Mouse (Mus musculus): ENCODE results near the gene Kcnq4.
A peak's percentile ranks its signal among the peaks of the same experiment; 100 is the strongest.

Gene Kcnq4

GRCm38 (mm10) chr4:120725516-120726090 lies 22.8 kb downstream of the Kcnq4 start:
- peak; percentile 31 for DNase-seq (ENCODE audit: low spot score)

DNA sequence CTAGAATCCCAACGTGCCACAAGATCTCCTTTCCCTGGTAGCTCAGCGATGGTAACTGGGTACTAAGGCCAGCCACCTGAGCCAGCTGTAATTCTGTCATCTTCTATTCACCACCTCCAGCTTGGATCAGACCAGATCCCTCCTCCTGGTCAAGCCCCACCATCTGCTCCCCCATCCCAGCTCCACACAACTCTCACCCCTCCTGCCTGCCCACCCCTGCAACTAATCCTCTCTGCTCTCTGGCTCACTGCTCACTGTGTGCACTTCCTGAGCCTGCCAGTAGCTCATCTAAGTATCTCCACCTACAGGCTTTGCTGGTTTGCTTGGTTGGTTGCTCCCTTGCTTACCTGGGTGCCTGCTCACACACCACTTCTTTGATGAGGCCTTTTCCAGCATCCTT lies 26.8 kb downstream of the Kcnq4 start:
- no peak for DNase-seq (ENCODE audit: low spot score)

GRCm38 (mm10) chr4:120719152-120719551 lies 29.3 kb downstream of the Kcnq4 start:
- no peak for DNase-seq (ENCODE audit: low spot score)

GRCm38 (mm10) chr4:120717591-120717990 lies 30.8 kb downstream of the Kcnq4 start:
- DNase-seq (ENCODE audit: low spot score): no peak

GRCm38 (mm10) chr4:120716765-120717164 lies 31.6 kb downstream of the Kcnq4 start:
- no peak for DNase-seq (ENCODE audit: low spot score)

DNA sequence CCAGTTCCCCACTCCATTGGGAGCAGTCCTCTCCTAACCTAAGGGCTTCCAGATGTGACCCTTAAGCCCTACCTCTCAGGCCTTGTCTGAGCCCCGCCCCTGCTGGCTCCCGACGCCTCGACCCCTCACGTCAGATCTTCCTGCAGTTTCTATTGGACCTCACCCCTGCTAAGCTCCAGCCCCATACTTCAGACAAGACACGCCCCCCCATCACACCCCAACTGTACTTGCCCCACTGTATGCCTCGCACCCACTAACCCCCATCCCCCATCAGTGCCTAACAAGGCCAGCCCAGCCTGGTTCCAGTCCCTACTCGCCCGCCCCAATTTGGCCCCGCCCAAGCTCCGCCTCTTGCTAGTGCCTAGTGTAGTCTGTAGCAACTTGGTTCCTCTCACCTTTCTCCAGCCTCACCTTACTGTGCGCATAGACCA lies 32.3 kb downstream of the Kcnq4 start:
- peak; percentile 60 for DNase-seq (ENCODE audit: low spot score)

DNA sequence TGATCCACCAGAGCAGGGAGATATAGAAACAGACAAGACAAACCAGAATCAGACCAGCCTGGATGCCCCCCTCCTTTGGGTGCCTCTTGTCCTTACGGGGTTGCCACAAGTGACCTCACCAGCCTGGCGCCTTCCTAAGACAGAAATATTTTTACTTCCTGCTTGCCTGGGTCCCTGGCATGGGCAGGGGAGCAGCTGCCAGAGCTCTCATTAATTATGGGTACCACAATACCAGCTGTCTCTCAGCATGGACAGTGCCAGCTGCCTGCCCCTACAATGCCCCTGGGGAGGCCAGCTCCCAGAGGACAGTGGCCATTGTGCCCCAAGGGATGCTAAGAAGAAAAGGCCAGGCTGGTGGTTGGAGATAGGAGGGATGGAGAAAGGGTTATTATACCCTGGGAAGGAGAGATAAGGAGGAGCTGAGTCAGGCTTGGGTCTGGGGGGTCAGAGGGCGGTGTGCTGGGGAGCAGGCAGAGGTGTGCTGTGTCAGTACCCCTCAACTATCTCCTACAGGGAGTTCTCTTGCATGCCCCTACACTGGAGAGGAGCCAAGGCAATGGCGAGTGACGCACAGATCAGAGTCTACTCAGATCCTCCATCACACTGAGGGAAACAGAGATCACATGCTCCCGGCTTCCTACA lies 34.4 kb downstream of the Kcnq4 start:
- DNase-seq (ENCODE audit: low spot score): no peak

DNA sequence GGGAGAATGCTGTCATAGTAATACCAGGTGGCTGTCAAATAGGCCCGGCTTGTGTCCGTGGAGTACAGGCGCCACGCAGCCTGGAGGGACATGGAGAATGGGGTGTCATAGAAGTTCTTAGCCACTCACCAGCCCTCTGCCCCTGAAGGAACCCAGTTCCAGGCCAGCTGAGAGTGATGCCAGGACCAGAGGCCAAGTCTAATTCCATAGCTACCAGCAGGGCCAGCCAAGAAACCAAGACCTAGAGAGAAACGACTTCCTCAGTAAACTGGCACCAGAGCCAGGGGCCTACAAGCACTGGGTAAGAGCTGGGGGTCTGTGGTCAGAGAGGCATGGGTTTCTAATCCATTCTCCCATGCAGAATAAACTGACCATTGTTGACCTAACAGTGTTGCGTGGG lies 35.4 kb downstream of the Kcnq4 start:
- DNase-seq (ENCODE audit: low spot score): no peak

DNA sequence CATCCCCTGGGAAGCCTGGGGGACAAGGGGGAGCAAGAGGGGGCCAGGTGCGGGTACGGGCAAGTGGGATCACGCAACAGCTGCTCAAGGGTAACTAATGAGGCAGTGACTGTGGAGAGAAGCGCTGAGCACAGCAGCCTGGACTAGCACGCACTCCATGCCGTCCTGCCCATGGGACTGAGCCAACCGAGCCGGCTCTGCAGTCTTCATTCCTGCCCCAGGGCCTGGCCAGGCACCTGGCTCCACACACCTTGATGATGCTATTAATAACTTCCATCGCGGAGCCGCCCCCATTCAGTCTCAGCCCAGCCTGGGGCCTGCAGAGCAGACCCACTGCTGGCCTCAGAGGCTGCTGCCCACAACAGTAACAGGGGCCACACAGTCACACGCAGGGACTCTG lies 36.2 kb downstream of the Kcnq4 start:
- no peak for DNase-seq (ENCODE audit: low spot score)

- no peak for DNase-seq (ENCODE audit: low spot score)
Measured at GRCm38 (mm10) chr4:120702511-120702910, 45.9 kb downstream of the Kcnq4 start.

- no peak for DNase-seq (ENCODE audit: low spot score)
Measured at GRCm38 (mm10) chr4:120702056-120702455, 46.4 kb downstream of the Kcnq4 start.

- DNase-seq (ENCODE audit: low spot score): no peak
Measured at GRCm38 (mm10) chr4:120701180-120701579, 47.2 kb downstream of the Kcnq4 start.

DNA sequence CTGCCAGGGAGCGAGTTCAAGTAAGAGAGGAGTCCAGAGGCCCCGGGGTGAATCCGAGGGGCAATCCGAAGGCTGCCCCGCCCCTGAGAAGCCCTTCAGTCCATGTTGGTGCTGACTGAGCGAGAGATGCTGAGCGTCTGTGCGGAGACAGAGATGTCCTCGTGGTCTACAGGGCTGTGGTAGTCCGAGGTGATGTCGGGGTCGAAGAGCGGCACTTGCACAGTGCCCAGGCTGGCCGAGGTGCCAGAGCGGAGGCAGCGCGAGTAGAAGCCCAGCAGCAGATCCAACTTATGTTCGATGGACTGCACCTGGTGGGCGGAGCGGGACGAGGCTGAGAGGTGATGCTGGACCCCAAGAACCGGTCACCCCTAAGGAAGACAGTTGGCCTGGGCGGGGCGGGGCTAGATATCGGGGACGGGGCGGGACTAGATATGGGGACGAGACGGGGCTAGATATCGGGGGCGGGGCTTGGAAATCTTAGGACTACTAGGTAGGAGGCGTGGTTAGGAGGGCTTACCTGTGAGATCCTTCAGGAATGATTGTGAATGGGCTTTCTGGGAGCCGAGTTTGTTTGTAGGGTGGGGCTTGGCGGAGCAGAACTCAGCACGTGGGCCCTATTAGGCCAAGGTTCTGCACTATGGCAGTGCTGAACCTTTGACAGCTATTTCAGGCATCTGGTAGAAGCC lies 50.5 kb downstream of the Kcnq4 start:
- no peak for DNase-seq (ENCODE audit: low spot score)

GRCm38 (mm10) chr4:120697353-120697752 lies 51.1 kb downstream of the Kcnq4 start:
- DNase-seq (ENCODE audit: low spot score): no peak

- DNase-seq (ENCODE audit: low spot score): no peak
Measured at GRCm38 (mm10) chr4:120692717-120693116, 55.7 kb downstream of the Kcnq4 start.

DNA sequence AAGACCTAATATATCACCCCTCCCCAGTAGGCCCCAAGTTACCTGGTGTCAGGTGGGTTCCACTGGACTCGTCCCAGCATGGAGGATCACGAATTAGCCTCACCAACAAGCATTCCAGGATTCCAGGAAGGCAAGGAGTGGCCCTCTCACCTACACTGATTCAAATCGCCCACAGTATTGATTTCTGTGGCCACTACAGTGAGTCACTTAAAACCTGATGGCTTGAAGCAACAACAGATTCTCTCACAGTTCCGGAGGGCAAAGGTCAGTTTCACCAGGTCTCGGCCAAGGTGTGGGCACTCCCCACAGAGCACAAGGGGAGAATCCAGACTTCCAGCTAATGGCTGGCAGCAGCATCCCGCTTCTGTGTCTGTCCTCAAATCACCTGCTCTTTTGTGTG lies 59.1 kb downstream of the Kcnq4 start:
- no peak for DNase-seq (ENCODE audit: low spot score)

GRCm38 (mm10) chr4:120687282-120687681 lies 61.1 kb downstream of the Kcnq4 start:
- DNase-seq (ENCODE audit: low spot score): no peak

DNA sequence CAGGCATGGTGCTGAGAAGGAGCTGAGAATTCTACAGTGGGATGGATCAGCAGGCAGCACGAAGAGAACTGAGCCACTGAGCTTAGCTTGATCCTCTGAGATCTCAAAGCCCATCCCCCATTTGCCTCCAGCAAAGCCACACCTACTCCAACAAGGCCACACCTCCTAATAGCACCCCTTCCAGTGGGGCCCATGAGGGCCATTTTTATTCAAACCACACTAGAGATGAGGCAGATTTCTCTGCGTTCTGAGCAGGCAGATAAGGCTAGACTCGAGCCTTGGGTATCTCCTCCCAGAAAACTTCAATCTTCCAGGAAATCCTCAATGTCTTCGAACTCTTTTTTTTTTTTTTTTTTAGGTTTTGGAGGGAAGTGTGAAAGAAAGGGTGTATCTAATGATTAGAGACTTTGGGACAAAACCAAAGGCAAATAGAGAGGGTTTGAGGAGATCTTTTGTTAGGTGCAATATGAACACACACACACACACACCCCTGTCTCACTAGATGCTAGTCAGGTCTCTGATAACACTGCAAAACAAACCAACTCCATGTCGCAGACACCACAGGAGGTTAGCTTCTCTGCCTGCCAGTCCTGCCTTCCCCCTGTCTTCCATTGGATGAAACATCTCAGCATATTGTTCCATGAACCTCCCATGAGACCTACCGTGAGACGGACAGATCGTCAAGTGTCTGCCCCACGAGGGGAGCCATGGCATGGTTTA lies 65.0 kb downstream of the Kcnq4 start:
- DNase-seq (ENCODE audit: low spot score): no peak

DNA sequence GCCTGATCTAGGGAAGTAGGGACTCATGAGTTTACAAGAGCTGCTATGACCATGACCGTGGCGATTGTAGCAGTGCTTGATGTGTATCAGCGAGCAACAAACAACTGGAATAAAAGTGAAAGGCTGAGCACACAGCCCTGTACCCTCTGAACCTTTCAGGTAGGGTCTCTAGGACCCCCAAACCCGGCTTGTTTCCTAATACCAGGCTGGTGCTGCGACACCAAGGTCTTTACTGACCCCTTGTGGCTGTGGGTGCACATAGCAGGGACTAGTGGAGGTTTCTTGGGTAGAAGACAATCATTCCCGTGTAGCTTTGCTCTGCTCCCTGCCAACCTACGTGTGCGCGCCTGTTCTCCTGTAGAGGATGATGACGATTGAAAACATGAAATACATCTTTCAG lies 66.2 kb downstream of the Kcnq4 start:
- peak; percentile 38 for DNase-seq (ENCODE audit: low spot score)

GRCm38 (mm10) chr4:120680953-120681352 lies 67.5 kb downstream of the Kcnq4 start:
- DNase-seq (ENCODE audit: low spot score): no peak

- DNase-seq (ENCODE audit: low spot score): no peak
Measured at GRCm38 (mm10) chr4:120675640-120676039, 72.8 kb downstream of the Kcnq4 start.

- peak; percentile 63 for DNase-seq (ENCODE audit: low spot score)
Measured at GRCm38 (mm10) chr4:120674775-120675451, 73.5 kb downstream of the Kcnq4 start.
